Mouse (Mus musculus): ENCODE results near the gene Cox7a1.

The Cox7a1 gene

GRCm38 (mm10) chr7:30221433-30221832 lies 37.5 kb downstream of the Cox7a1 start:
- DNase-seq (ENCODE audit: low spot score in 2 of 2), result no peak

GRCm38 (mm10) chr7:30222205-30222604 lies 38.3 kb downstream of the Cox7a1 start:
- no peak for DNase-seq (ENCODE audit: low spot score in 2 of 2)

GRCm38 (mm10) chr7:30224206-30224605 lies 40.3 kb downstream of the Cox7a1 start:
- DNase-seq (ENCODE audit: low spot score in 2 of 2), result no peak

GRCm38 (mm10) chr7:30231328-30231668 lies 47.4 kb downstream of the Cox7a1 start:
- DNase-seq (ENCODE audit: low spot score in 2 of 2), result no peak

GRCm38 (mm10) chr7:30231669-30232454 lies 47.9 kb downstream of the Cox7a1 start, which contains the start of the genes Polr2i and Tbcb:
TSS of gene Polr2i (plus strand) at chr7:30231948.
TSS of gene Tbcb (minus strand) at chr7:30232272.
- DNase-seq (ENCODE audit: low spot score in 2 of 2), result peak; percentile 97 to 99

GRCm38 (mm10) chr7:30232631-30233148 lies 48.7 kb downstream of the Cox7a1 start:
- DNase-seq (ENCODE audit: low spot score in 2 of 2), result peak; percentile 37 to 50

GRCm38 (mm10) chr7:30233387-30233786 lies 49.4 kb downstream of the Cox7a1 start:
- peak in 1 of 2 experiments; percentile 19 for DNase-seq (ENCODE audit: low spot score in 2 of 2)

- DNase-seq (ENCODE audit: low spot score in 2 of 2), result no peak
These were observed 50.4 kb downstream of the Cox7a1 start for GRCm38 (mm10) chr7:30234276-30234858.

GRCm38 (mm10) chr7:30235091-30235490 lies 51.1 kb downstream of the Cox7a1 start:
- no peak for DNase-seq (ENCODE audit: low spot score in 2 of 2)

- no peak for DNase-seq (ENCODE audit: low spot score in 2 of 2)
These were observed 51.7 kb downstream of the Cox7a1 start, which contains the start of gene Ovol3 for GRCm38 (mm10) chr7:30235625-30236024. TSS of gene Ovol3 (minus strand) at chr7:30235725.
